8 mouse cellular contexts compared by ENCODE assay signal in genomic region chr11:48853474-48854180, GRCm38 (mm10). TPM values are rescaled to one million over a fixed set of nuclear protein-coding genes. Genes with fewer than 3 reads are reported as not detected.
DNase-seq lines count a peak whose midpoint lies in the region; ATAC-seq lines count a peak whose summit lies in the region.

No protein-coding gene starts in this region.

- peak overlapping the region; percentile 56 for H3K4me3 ChIP-seq in intestine, embryonic 14.5 days (ENCODE audit: low read depth, low read length)

- H3K27ac ChIP-seq in intestine, embryonic 14.5 days (ENCODE audit: low read depth) = 0 out of 2 replicates have a peak overlapping the region, but pooled peaks have one; percentile 16

- H3K9ac ChIP-seq in intestine, embryonic 14.5 days (ENCODE audit: low read length) = peak overlapping the region; percentile 44

- 0 out of 2 replicates have a peak, but pooled peaks cover 2% of the 10 kb centered on the region for H3K9me3 ChIP-seq in intestine, embryonic 14.5 days (ENCODE audit: control insufficient read depth, low read length)

- peak; percentile 73 for ATAC-seq in intestine, embryonic 14.5 days (replicated peaks; ENCODE audit: low FRiP score, low TSS enrichment, low read depth)
- ATAC-seq in megakaryocyte-erythroid progenitor cell, adult 5-6 weeks (replicated peaks; ENCODE audit: low FRiP score, low TSS enrichment, poor library complexity, severe bottlenecking) = peak; percentile 55

- H3K36me3 ChIP-seq in intestine, embryonic 14.5 days (ENCODE audit: control insufficient read depth, insufficient read depth, low read length) = no peaks in the 10 kb centered on the region

- intact Hi-C loops in gastrocnemius, postnatal 14 days (cut with DNase I; ENCODE audit: low total_unique reads) = no loop called here
- intact Hi-C loops in left cerebral cortex, postnatal 14 days (cut with DNase I) = loop anchor here (10.0 kb wide), 1 partner anchor 391 kb away; the partner anchor contains the start of gene Mgat1

- H3K4me1 ChIP-seq in intestine, embryonic 14.5 days (replicated peaks; ENCODE audit: control insufficient read depth, insufficient read depth, low read length) = peaks cover 12% of the 10 kb centered on the region; the same call in 1 of the 2 replicates

- 0 out of 2 replicates have a peak, but pooled peaks cover 5% of the 10 kb centered on the region for H3K27me3 ChIP-seq in intestine, embryonic 14.5 days (replicated peaks; ENCODE audit: control insufficient read depth, insufficient read depth, low read length)

- WGBS in intestine, embryonic 14.5 days = under 1% methylated on average over 31 of the region's 31 CpGs

- DNase-seq in adrenal gland, adult 18-20 months (ENCODE audit: low spot score in 2 of 2) = peak; percentile 94 to 98
- DNase-seq in embryo, embryonic 10 days (ENCODE audit: low spot score) = peak; percentile 91
- peak; percentile 74 for DNase-seq in gastrocnemius, postnatal 14 days
- DNase-seq in intestine, embryonic 14.5 days (ENCODE audit: low spot score) = peak; percentile 99
- DNase-seq in left cerebral cortex, postnatal 14 days (ENCODE audit: low spot score in 2 of 2) = peak; percentile 89 to 96
- DNase-seq in right cerebral cortex, postnatal 25 days = peak; percentile 91
- peak; percentile 86 for DNase-seq in yolk sac, embryonic 10.5 days (ENCODE audit: low spot score)

- H3K4me2 ChIP-seq in intestine, embryonic 14.5 days (ENCODE audit: low read length) = peak overlapping the region; percentile 67

RNA-seq across cellular contexts. Expression of gene Irgm1, which starts 17.9 kb away (rescaled TPM):
- 10 to 100 TPM; 16.6 to 27.6 TPM for total RNA-seq in adrenal gland, adult 18-20 months (2021)
- total RNA-seq in gastrocnemius, postnatal 14 days (2021) = 1 to 10 TPM; 6.1 to 7.0 TPM
- 14.7 and 16.2 TPM in 2 replicates for polyA plus RNA-seq in intestine, embryonic 14.5 days (2014; fragmentation: Nextera tagmentation; extraction: Ambion mirVana)
- 1 to 10 TPM; 3.7 TPM for total RNA-seq in left cerebral cortex, postnatal 14 days (2021)
- 37.4 and 43.3 TPM in 2 replicates for total RNA-seq in megakaryocyte-erythroid progenitor cell, adult 5-6 weeks (2014; fragmentation: Nextera tagmentation)
- 53.9 and 61.5 TPM in 2 replicates for total RNA-seq in megakaryocyte-erythroid progenitor cell, adult 5-6 weeks (2017)

RNA-seq across cellular contexts. Expression of gene Gm12184, which starts 27.2 kb away (rescaled TPM):
- 1 to 10 TPM in 1 of 2 experiments, under 1 TPM in 1; 0.76 to 3.1 TPM for total RNA-seq in adrenal gland, adult 18-20 months (2021)
- total RNA-seq in gastrocnemius, postnatal 14 days (2021) = 1 to 10 TPM; 2.7 to 3.0 TPM
- polyA plus RNA-seq in intestine, embryonic 14.5 days (2014; fragmentation: Nextera tagmentation; extraction: Ambion mirVana) = 3.9 and 4.1 TPM in 2 replicates
- 1 to 10 TPM; 1.2 to 1.6 TPM for total RNA-seq in left cerebral cortex, postnatal 14 days (2021)
- total RNA-seq in megakaryocyte-erythroid progenitor cell, adult 5-6 weeks (2014; fragmentation: Nextera tagmentation) = 10.6 and 12.0 TPM in 2 replicates
- 6.7 and 9.1 TPM in 2 replicates for total RNA-seq in megakaryocyte-erythroid progenitor cell, adult 5-6 weeks (2017)

RNA-seq across cellular contexts. Expression of gene Trim7, which starts 27.7 kb away (rescaled TPM):
- total RNA-seq in adrenal gland, adult 18-20 months (2021) = 1 to 10 TPM; 3.6 to 9.8 TPM
- total RNA-seq in gastrocnemius, postnatal 14 days (2021) = 100 to 1,000 TPM in 1 of 2 experiments, 10 to 100 TPM in 1; 93.7 to 106 TPM
- 1.4 and 1.5 TPM in 2 replicates for polyA plus RNA-seq in intestine, embryonic 14.5 days (2014; fragmentation: Nextera tagmentation; extraction: Ambion mirVana)
- total RNA-seq in left cerebral cortex, postnatal 14 days (2021) = 1 to 10 TPM; 1.4 to 1.8 TPM
- total RNA-seq in megakaryocyte-erythroid progenitor cell, adult 5-6 weeks (2014; fragmentation: Nextera tagmentation) = 0.84 TPM in 1 of 2 replicates, not detected in the other
- 0.75 and 0.80 TPM in 2 replicates for total RNA-seq in megakaryocyte-erythroid progenitor cell, adult 5-6 weeks (2017)

RNA-seq across cellular contexts. Expression of gene Trim41, which starts 36.5 kb away (rescaled TPM):
- 10 to 100 TPM; 45.9 to 48.9 TPM for total RNA-seq in adrenal gland, adult 18-20 months (2021)
- total RNA-seq in gastrocnemius, postnatal 14 days (2021) = 10 to 100 TPM; 16.3 to 21.0 TPM
- polyA plus RNA-seq in intestine, embryonic 14.5 days (2014; fragmentation: Nextera tagmentation; extraction: Ambion mirVana) = 5.0 and 6.2 TPM in 2 replicates
- total RNA-seq in left cerebral cortex, postnatal 14 days (2021) = 10 to 100 TPM; 52.0 to 56.4 TPM
- 16.0 and 19.8 TPM in 2 replicates for total RNA-seq in megakaryocyte-erythroid progenitor cell, adult 5-6 weeks (2014; fragmentation: Nextera tagmentation)
- total RNA-seq in megakaryocyte-erythroid progenitor cell, adult 5-6 weeks (2017) = 18.6 and 64.6 TPM in 2 replicates

RNA-seq across cellular contexts. Expression of gene Gm5431, which starts 48.4 kb away (rescaled TPM):
- total RNA-seq in adrenal gland, adult 18-20 months (2021) = 1 to 10 TPM; 1.9 to 4.4 TPM
- under 1 TPM; 0.21 to 0.35 TPM for total RNA-seq in gastrocnemius, postnatal 14 days (2021)
- polyA plus RNA-seq in intestine, embryonic 14.5 days (2014; fragmentation: Nextera tagmentation; extraction: Ambion mirVana) = 0.12 and 0.30 TPM in 2 replicates
- under 1 TPM in 1 of 2 experiments, not detected in 1; 0.29 TPM for total RNA-seq in left cerebral cortex, postnatal 14 days (2021)
- not detected in 2 replicates for total RNA-seq in megakaryocyte-erythroid progenitor cell, adult 5-6 weeks (2014; fragmentation: Nextera tagmentation)
- not detected in 2 replicates for total RNA-seq in megakaryocyte-erythroid progenitor cell, adult 5-6 weeks (2017)

Comparison
In these comparisons a context has a peak if more than half of its experiments do, and no peak if none do; other contexts are left out.
1. Peak in every context shown above with its lines: DNase-seq, ATAC-seq, H3K4me3 ChIP-seq and H3K27ac ChIP-seq.
2. RNA of gene Trim7, which starts 27.7 kb away (total RNA-seq): 93.7 to 106 TPM in gastrocnemius, postnatal 14 days; 3.6 to 9.8 TPM in adrenal gland, adult 18-20 months, 1.4 to 1.8 TPM in left cerebral cortex, postnatal 14 days and 0.75 to 0.84 TPM in megakaryocyte-erythroid progenitor cell, adult 5-6 weeks; every median in the first group is over 4 times any median in the second.